Mouse (Mus musculus) embryo, embryonic 11 days (tissue): ENCODE results near the gene Zkscan3.

ENCODE experiments used
- DNase-seq: peaks from one replicate; pipeline ENCODE4 v3.0.0-alpha.2; 2015

The Zkscan3 gene

GRCm38 (mm10) chr13:21402287-21402846 lies at the start of gene Zkscan3:
Gene Zkscan3 (minus strand): TSS chr13:21402755.
- peak; percentile 92 for DNase-seq

- no peak for DNase-seq
Observed at GRCm38 (mm10) chr13:21447856-21448614, 45.5 kb upstream of the Zkscan3 start.

- no peak for DNase-seq
Observed at GRCm38 (mm10) chr13:21446796-21447195, 44.2 kb upstream of the Zkscan3 start.

GRCm38 (mm10) chr13:21441207-21441572 lies 38.6 kb upstream of the Zkscan3 start:
- no peak for DNase-seq

- peak; percentile 91 for DNase-seq
Observed at GRCm38 (mm10) chr13:21440503-21441206, 38.1 kb upstream of the Zkscan3 start, which contains the start of gene Pgbd1. Gene Pgbd1 (minus strand): TSS chr13:21441058.

GRCm38 (mm10) chr13:21435476-21435875 lies 32.9 kb upstream of the Zkscan3 start:
- DNase-seq: no peak

- DNase-seq: no peak
Observed at GRCm38 (mm10) chr13:21427631-21428030, 25.1 kb upstream of the Zkscan3 start.

- no peak for DNase-seq
Observed at GRCm38 (mm10) chr13:21423301-21423700, 20.7 kb upstream of the Zkscan3 start.

GRCm38 (mm10) chr13:21418865-21419264 lies 16.3 kb upstream of the Zkscan3 start:
- no peak for DNase-seq

- DNase-seq: no peak
Observed at GRCm38 (mm10) chr13:21417298-21418010, 14.9 kb upstream of the Zkscan3 start.

GRCm38 (mm10) chr13:21415750-21416149 lies 13.2 kb upstream of the Zkscan3 start:
- DNase-seq: no peak

- DNase-seq: no peak
Observed at GRCm38 (mm10) chr13:21415266-21415665, 12.7 kb upstream of the Zkscan3 start.

- DNase-seq: no peak
Observed at GRCm38 (mm10) chr13:21414231-21415212, 12.0 kb upstream of the Zkscan3 start.

GRCm38 (mm10) chr13:21408805-21409459 lies 6.4 kb upstream of the Zkscan3 start:
- no peak for DNase-seq

GRCm38 (mm10) chr13:21407969-21408804 lies 5.6 kb upstream of the Zkscan3 start:
- peak; percentile 92 for DNase-seq

GRCm38 (mm10) chr13:21407341-21407740 lies 4.8 kb upstream of the Zkscan3 start:
- no peak for DNase-seq

GRCm38 (mm10) chr13:21402848-21403247 lies 293 bp upstream of the Zkscan3 start:
- no peak for DNase-seq

GRCm38 (mm10) chr13:21401636-21402286 lies 794 bp downstream of the Zkscan3 start:
- peak; percentile 48 for DNase-seq

- DNase-seq: no peak
Observed at GRCm38 (mm10) chr13:21401166-21401565, 1.4 kb downstream of the Zkscan3 start.

GRCm38 (mm10) chr13:21397486-21397885 lies 5.1 kb downstream of the Zkscan3 start:
- DNase-seq: no peak
